Mouse (Mus musculus) embryonic fibroblast, embryonic 13.5 days (primary cell): ENCODE measurements at regions not wholly inside any gene's neighbourhood (a gene's known extent, or its start where the extent isn't known, plus 50 kb on each side); places are given as distances from the start of the nearest gene placed in this dataset.

Source experiments
- CTCF ChIP-seq: IDR thresholded peaks from 2 replicates; pipeline ENCODE4 v1.5.1; 2011; ENCODE audit warnings: mild to moderate bottlenecking, control low read depth, low read length, moderate library complexity, borderline replicate concordance; ENCODE audit not compliant: insufficient read depth
- POLR2A ChIP-seq: IDR thresholded peaks from 2 replicates; pipeline ENCODE4 v1.6.1; 2011; ENCODE audit warnings: low read depth, mild to moderate bottlenecking, control low read depth, low read length, moderate library complexity

- TF ChIP-seq CTCF (no peak), POLR2A (no peak)
Measured at GRCm38 (mm10) chr13:6240855-6241254, 307.1 kb upstream of the Pitrm1 start.
